Mouse (Mus musculus) hindbrain, embryonic 11.5 days (tissue): ENCODE measurements at regions not wholly inside any gene's neighbourhood (a gene's known extent, or its start where the extent isn't known, plus 50 kb on each side); places are given as distances from the start of the nearest gene placed in this dataset.
"Not testable (repeated sequence)": the region's sequence is repeated elsewhere in the genome, so short reads cannot be mapped to it uniquely, and the experiment has no call there.

Experiments used
- ATAC-seq: fragments of 200-750 bp; cut with Nextera tagmentation; 2 replicates; pipeline ENCODE4 v1.8.0; 2017; ENCODE audit warnings: mild to moderate bottlenecking, moderate TSS enrichment, moderate library complexity; ENCODE audit not compliant: low FRiP score
- DNase-seq: peaks from one replicate; pipeline ENCODE4 v3.0.0-alpha.2; 2015; ENCODE audit warnings: low spot score
- H3K27ac ChIP-seq: fragments of 300-500 bp; sonication (generic); 2 replicates; pipeline ENCODE4 v1.5.1; 2014; ENCODE audit warnings: mild to moderate bottlenecking, low read depth, low read length
- H3K27me3 ChIP-seq: fragments of 300-500 bp; sonication (generic); 2 replicates; pipeline ENCODE4 v1.6.1; 2014; ENCODE audit warnings: mild to moderate bottlenecking, low read length, moderate library complexity, mixed read lengths; ENCODE audit not compliant: control insufficient read depth, insufficient read depth
- H3K36me3 ChIP-seq: fragments of 300-500 bp; sonication (generic); 2 replicates; pipeline ENCODE4 v1.6.1; 2014; ENCODE audit warnings: mild to moderate bottlenecking, low read length, moderate library complexity, mixed read lengths; ENCODE audit not compliant: control insufficient read depth, insufficient read depth
- H3K4me1 ChIP-seq: fragments of 300-500 bp; sonication (generic); replicated peaks from 2 replicates; pipeline ENCODE4 v1.6.1; 2014; ENCODE audit warnings: low read length, mixed read lengths; ENCODE audit not compliant: control insufficient read depth, insufficient read depth
- H3K4me2 ChIP-seq: fragments of 300-500 bp; sonication (generic); replicated peaks from 2 replicates; pipeline ENCODE4 v1.6.1; 2014; ENCODE audit warnings: mild to moderate bottlenecking, low read depth, low read length
- H3K4me3 ChIP-seq: fragments of 300-500 bp; sonication (generic); 2 replicates; pipeline ENCODE4 v1.5.1; 2014; ENCODE audit warnings: low read depth, low read length
- H3K9ac ChIP-seq: fragments of 300-500 bp; sonication (generic); 2 replicates; pipeline ENCODE4 v1.6.1; 2014; ENCODE audit warnings: low read depth, low read length
- H3K9me3 ChIP-seq: fragments of 300-500 bp; sonication (generic); 2 replicates; pipeline ENCODE4 v1.6.1; 2016; ENCODE audit warnings: low read length; ENCODE audit not compliant: control insufficient read depth
- WGBS: fragments of 180-500 bp; shearing (Covaris S2); extraction: QIAGEN DNeasy Blood & Tissue Kit; methylation state at CpG from one replicate; pipeline ENCODE4 v1.1.7; 2014; 5-methylcytosine and 5-hydroxymethylcytosine counted together

- 94% methylated on average over 5 of the region's 5 CpGs for WGBS
- not testable (repeated sequence) for ATAC-seq, DNase-seq, H3K4me2 ChIP-seq, H3K4me3 ChIP-seq, H3K36me3 ChIP-seq, H3K27me3 ChIP-seq, H3K9me3 ChIP-seq, H3K9ac ChIP-seq, H3K4me1 ChIP-seq, H3K27ac ChIP-seq
These were observed 90.8 kb upstream of the Srd5a2 start for GRCm38 (mm10) chr17:74138517-74138916.

GRCm38 (mm10) chr17:74134976-74135375 is 87.3 kb upstream of the Srd5a2 start:
- no peak overlapping the region for H3K9ac ChIP-seq
- no peaks in the 10 kb centered on the region for H3K4me1 ChIP-seq
- H3K36me3 ChIP-seq: no peaks in the 10 kb centered on the region
- no peak overlapping the region for H3K4me3 ChIP-seq
- 85% methylated on average over 5 of the region's 5 CpGs for WGBS
- ATAC-seq (no peak), DNase-seq (no peak)
- no peaks in the 10 kb centered on the region for H3K9me3 ChIP-seq
- no peaks in the 10 kb centered on the region for H3K27me3 ChIP-seq
- H3K27ac ChIP-seq: no peak overlapping the region
- H3K4me2 ChIP-seq: no peak overlapping the region

- ATAC-seq: no peak
- Histone ChIP-seq H3K9me3 (no peaks in the 10 kb centered on the region), H3K9ac (no peak overlapping the region), H3K27me3 (no peaks in the 10 kb centered on the region), H3K4me2 (no peak overlapping the region), H3K4me1 (no peaks in the 10 kb centered on the region), H3K4me3 (no peak overlapping the region), H3K27ac (no peak overlapping the region), H3K36me3 (no peaks in the 10 kb centered on the region)
- WGBS: 85% methylated on average over 5 of the region's 5 CpGs
- no peak for DNase-seq
These were observed 83.8 kb upstream of the Srd5a2 start for GRCm38 (mm10) chr17:74131534-74131933.

- ATAC-seq: no peak
- Histone ChIP-seq H3K27ac (no peak overlapping the region), H3K4me2 (no peak overlapping the region), H3K4me1 (no peaks in the 10 kb centered on the region), H3K9me3 (no peaks in the 10 kb centered on the region), H3K36me3 (no peaks in the 10 kb centered on the region), H3K9ac (no peak overlapping the region), H3K27me3 (no peaks in the 10 kb centered on the region), H3K4me3 (no peak overlapping the region)
- no peak for DNase-seq
- 80% methylated on average over 1 of the region's 1 CpGs for WGBS
These were observed 75.2 kb upstream of the Srd5a2 start for GRCm38 (mm10) chr17:74122944-74123343.

- Histone ChIP-seq H3K36me3 (no peaks in the 10 kb centered on the region), H3K4me3 (no peak overlapping the region), H3K27ac (peak overlapping the region; percentile 18; the same call in 1 of the 2 replicates), H3K27me3 (no peaks in the 10 kb centered on the region), H3K4me1 (no peaks in the 10 kb centered on the region), H3K9ac (no peak overlapping the region), H3K4me2 (no peak overlapping the region), H3K9me3 (no peaks in the 10 kb centered on the region)
- ATAC-seq (peak; percentile 83), DNase-seq (peak; percentile 22)
- 41% methylated on average over 2 of the region's 2 CpGs for WGBS
These were observed 73.3 kb upstream of the Srd5a2 start for GRCm38 (mm10) chr17:74120969-74121368.
